Mouse (Mus musculus) ES-E14 (cell line): ENCODE data around the gene Capzb. TPM values are rescaled to one million over a fixed set of nuclear protein-coding genes. Genes with fewer than 3 reads are reported as not detected.

Experiments
- DNase-seq: peaks from one replicate; pipeline ENCODE4 v3.0.0-alpha.2; 2013; ENCODE audit warnings: low read depth, low spot score
- H3K27ac ChIP-seq: 2 replicates; pipeline ENCODE4 v1.5.1; 2012; ENCODE audit warnings: low read depth, mild to moderate bottlenecking, low read length, moderate library complexity, mixed read lengths; ENCODE audit not compliant: poor library complexity, insufficient read depth, severe bottlenecking
- H3K36me3 ChIP-seq: 2 replicates; pipeline ENCODE4 v1.6.1; 2012; ENCODE audit warnings: mild to moderate bottlenecking, low read length, moderate library complexity, mixed read lengths; ENCODE audit not compliant: control insufficient read depth, poor library complexity, insufficient read depth, severe bottlenecking
- H3K4me1 ChIP-seq, 2 experiments: fragments of 150-350 bp in 1 of 2; sonication (generic) in 1 of 2; 2 replicates each; pipeline ENCODE4 v1.6.1; 2012; ENCODE audit warnings: low read length in 2 of 2, mild to moderate bottlenecking in 1 of 2, mixed read lengths in 1 of 2; ENCODE audit not compliant: control insufficient read depth in 2 of 2, insufficient read depth in 2 of 2, poor library complexity in 1 of 2
- H3K4me3 ChIP-seq, 2 experiments: fragments of 150-350 bp in 1 of 2; sonication (generic) in 1 of 2; 2 replicates each; pipeline ENCODE4 v1.5.1; 2012; ENCODE audit warnings: low read length in 2 of 2, low read depth in 1 of 2, mild to moderate bottlenecking in 1 of 2, mixed read lengths in 1 of 2; ENCODE audit not compliant: insufficient read depth in 1 of 2, poor library complexity in 1 of 2, severe bottlenecking in 1 of 2
- H3K9ac ChIP-seq: 2 replicates; pipeline ENCODE4 v1.6.1; 2012; ENCODE audit warnings: low read depth, mild to moderate bottlenecking, low read length, mixed read lengths; ENCODE audit not compliant: poor library complexity, insufficient read depth, severe bottlenecking
- H3K9me3 ChIP-seq: fragments of 150-350 bp; sonication (generic); 2 replicates; pipeline ENCODE4 v1.6.1; 2012; ENCODE audit warnings: low read depth, mild to moderate bottlenecking, low read length; ENCODE audit not compliant: control insufficient read depth, insufficient read depth
- CHD2 ChIP-seq: IDR thresholded peaks from 2 replicates; pipeline ENCODE4 v1.6.1; 2014; ENCODE audit warnings: mild to moderate bottlenecking, low read depth, low read length, inconsistent platforms
- HCFC1 ChIP-seq: IDR thresholded peaks from 2 replicates; pipeline ENCODE4 v1.6.1; 2012; ENCODE audit warnings: low read length, inconsistent platforms, borderline replicate concordance; ENCODE audit not compliant: insufficient read depth
- MAFK ChIP-seq: IDR thresholded peaks from 2 replicates; pipeline ENCODE4 v1.6.1; 2014; ENCODE audit warnings: mild to moderate bottlenecking, low read depth, low read length, inconsistent platforms; ENCODE audit not compliant: insufficient read depth
- ZC3H11A ChIP-seq: IDR thresholded peaks from 2 replicates; pipeline ENCODE4 v1.6.1; 2012; ENCODE audit warnings: low read depth, mild to moderate bottlenecking, inconsistent platforms, low read length, borderline replicate concordance
- ZNF384 ChIP-seq: IDR thresholded peaks from 2 replicates; pipeline ENCODE4 v1.6.1; 2012; ENCODE audit warnings: low read depth, low read length, inconsistent platforms
- in situ Hi-C, 2 experiments: fragments of 600-800 bp; cut with MboI; formaldehyde crosslinking; loops; one replicate each; pipeline ENCODE4 v1.15.1; 2025; ENCODE audit warnings: low sequenced_read_pairs in 2 of 2, inconsistent platforms in 1 of 2; ENCODE audit not compliant: unreplicated experiment in 2 of 2
- total RNA-seq: library from RNA; depleted of rRNA; stranded (reverse); fragments of 300-350 nt; gene quantifications from 2 replicates; pipeline ENCODE4 v1.2.3, GENCODE M21; 2012

Gene Capzb
- total RNA-seq, 1 experiment: 111 TPM

- TF ChIP-seq ZNF384 (no peak), CHD2 (no peak), HCFC1 (no peak), ZC3H11A (no peak), MAFK (no peak)
- in situ Hi-C loops: no loop called here
- Histone ChIP-seq H3K9ac (no peak overlapping the region), H3K36me3 (peaks cover 20% of the 10 kb centered on the region), H3K4me3 (no peak overlapping the region), H3K9me3 (no peaks in the 10 kb centered on the region), H3K27ac (no peak overlapping the region), H3K4me1 (peaks cover 6 to 37% of the 10 kb centered on the region in 2 experiments; a peak in 3 of 4 replicates)
- DNase-seq: no peak
These were observed 41.6 kb downstream of the Capzb start for GRCm38 (mm10) chr4:139234261-139234660.

DNA sequence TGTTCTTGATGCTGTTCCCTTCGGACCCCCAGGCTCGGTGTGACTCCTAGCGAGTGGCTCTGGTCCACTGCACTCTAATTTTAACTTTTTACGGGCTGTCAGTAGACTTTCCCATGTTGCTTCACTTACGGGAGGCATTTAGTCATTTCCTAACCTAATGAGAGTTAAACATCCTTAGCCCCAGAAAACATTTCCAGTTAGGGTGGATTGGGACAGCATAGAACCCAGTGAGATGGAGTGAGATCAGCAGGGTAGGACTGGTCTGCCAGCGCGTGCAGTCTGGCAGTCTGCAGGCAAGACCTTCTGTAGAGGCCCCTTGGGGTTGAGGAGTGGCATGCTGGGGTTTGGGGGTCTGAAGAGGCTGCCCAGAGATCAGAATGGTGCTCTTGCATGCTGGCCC is 42.9 kb downstream of the Capzb start:
- Histone ChIP-seq H3K27ac (no peak overlapping the region), H3K36me3 (peaks cover 26% of the 10 kb centered on the region), H3K9ac (no peak overlapping the region), H3K4me3 (no peak overlapping the region), H3K4me1 (peaks cover 6 to 33% of the 10 kb centered on the region in 2 experiments; a peak in 3 of 4 replicates), H3K9me3 (no peaks in the 10 kb centered on the region)
- in situ Hi-C loops: no loop called here
- TF ChIP-seq HCFC1 (no peak), MAFK (no peak), CHD2 (no peak), ZNF384 (no peak), ZC3H11A (no peak)
- no peak for DNase-seq

GRCm38 (mm10) chr4:139238612-139239011 is 45.9 kb downstream of the Capzb start:
- TF ChIP-seq CHD2 (no peak), ZC3H11A (no peak), ZNF384 (no peak)
- no peak overlapping the region for H3K4me3 ChIP-seq
- no peak overlapping the region for H3K9ac ChIP-seq
- H3K4me1 ChIP-seq: peaks cover 2 to 9% of the 10 kb centered on the region in 2 experiments; a peak in 2 of 4 replicates
- peaks cover 37% of the 10 kb centered on the region for H3K36me3 ChIP-seq
- no peak overlapping the region for H3K27ac ChIP-seq
- no peak for DNase-seq
- no peaks in the 10 kb centered on the region for H3K9me3 ChIP-seq
- in situ Hi-C loops: no loop called here

- H3K4me1 ChIP-seq: peaks cover 2 to 16% of the 10 kb centered on the region in 2 experiments; a peak in 2 of 4 replicates
- H3K9ac ChIP-seq: no peak overlapping the region
- in situ Hi-C loops: no loop called here
These were observed 47.6 kb downstream of the Capzb start for GRCm38 (mm10) chr4:139240334-139240733.

More at GRCm38 (mm10) chr4:139240334-139240733, 47.6 kb downstream of the Capzb start:
- Histone ChIP-seq H3K4me3 (no peak overlapping the region), H3K36me3 (peaks cover 37% of the 10 kb centered on the region), H3K27ac (no peak overlapping the region), H3K9me3 (no peaks in the 10 kb centered on the region)
- no peak for TF ChIP-seq HCFC1
- TF ChIP-seq ZNF384: no peak
- TF ChIP-seq MAFK: no peak
- TF ChIP-seq ZC3H11A: no peak
- no peak for TF ChIP-seq CHD2
- DNase-seq: no peak
